Mouse (Mus musculus) ES-Bruce4 (cell line): ENCODE results near the gene Zbtb20. TPM values are rescaled to one million over a fixed set of nuclear protein-coding genes. Genes with fewer than 3 reads are reported as not detected.

Experiments
- H3K27ac ChIP-seq: 2 replicates; pipeline ENCODE4 v1.5.1; 2012; ENCODE audit warnings: low read length, inconsistent platforms; ENCODE audit not compliant: insufficient read depth
- H3K27me3 ChIP-seq: 2 replicates; pipeline ENCODE4 v1.6.1; 2012; ENCODE audit warnings: mild to moderate bottlenecking, low read length, inconsistent platforms; ENCODE audit not compliant: control insufficient read depth, poor library complexity, insufficient read depth, severe bottlenecking
- H3K36me3 ChIP-seq: 2 replicates; pipeline ENCODE4 v1.6.1; 2012; ENCODE audit warnings: inconsistent platforms, mild to moderate bottlenecking, low read length, moderate library complexity; ENCODE audit not compliant: control insufficient read depth, poor library complexity, insufficient read depth, severe bottlenecking
- H3K4me1 ChIP-seq: one replicate; pipeline ENCODE4 v1.8.1; 2011; ENCODE audit warnings: low read length; ENCODE audit not compliant: control insufficient read depth, insufficient read depth
- H3K4me3 ChIP-seq: 2 replicates; pipeline ENCODE4 v1.5.1; 2011; ENCODE audit warnings: low read depth, mild to moderate bottlenecking, low read length
- H3K9ac ChIP-seq: 2 replicates; pipeline ENCODE4 v1.6.1; 2012; ENCODE audit warnings: low read depth, mild to moderate bottlenecking, inconsistent platforms; ENCODE audit not compliant: poor library complexity, severe bottlenecking
- H3K9me3 ChIP-seq: replicated peaks from 2 replicates; pipeline ENCODE4 v1.6.1; 2012; ENCODE audit warnings: mild to moderate bottlenecking, low read length, inconsistent platforms; ENCODE audit not compliant: control insufficient read depth, poor library complexity, insufficient read depth, severe bottlenecking
- CTCF ChIP-seq: IDR thresholded peaks from one replicate; pipeline ENCODE4 v1.8.1; 2011; ENCODE audit warnings: low read depth, low read length
- EP300 ChIP-seq: IDR thresholded peaks from 2 replicates; pipeline ENCODE4 v1.6.1; 2011; ENCODE audit warnings: low read depth, low read length; ENCODE audit not compliant: insufficient read depth
- POLR2A ChIP-seq: IDR thresholded peaks from one replicate; pipeline ENCODE4 v1.8.1; 2011; ENCODE audit warnings: low read length; ENCODE audit not compliant: insufficient read depth
- polyA plus RNA-seq: library from polyadenylated mRNA; stranded (reverse); fragments of >200 nt; gene quantifications from 2 replicates; pipeline ENCODE4 v1.2.4, GENCODE M21; 2011; ENCODE audit warnings: low read depth; ENCODE audit not compliant: missing spikeins, insufficient read depth, insufficient read length

Zbtb20 gene
- polyA plus RNA-seq, 1 experiment, result 9.9 TPM

DNA sequence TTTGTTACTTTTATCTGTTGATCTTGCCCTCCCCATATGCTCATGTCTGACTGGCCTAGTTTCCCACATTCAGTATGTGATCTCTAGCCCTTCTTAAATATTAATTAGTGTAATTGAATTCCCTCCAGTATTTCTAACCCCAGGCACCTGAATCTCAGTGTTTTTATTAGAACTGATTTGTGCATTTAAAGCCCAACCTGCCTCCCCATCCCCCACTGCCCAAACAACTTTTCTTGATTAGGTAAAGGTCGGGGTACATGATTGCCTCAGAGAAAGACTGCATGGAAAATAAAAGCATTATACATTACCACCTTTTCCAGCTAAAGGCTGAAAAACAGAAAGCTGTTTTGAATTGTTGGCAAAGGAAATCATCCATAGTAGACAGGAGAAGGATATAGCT, 383.8 kb downstream of the Zbtb20 start:
- H3K4me3 ChIP-seq, result no peak overlapping the region
- H3K9ac ChIP-seq, result no peak overlapping the region
- TF ChIP-seq EP300, result no peak
- no peak for TF ChIP-seq CTCF
- TF ChIP-seq POLR2A, result no peak
- no peaks in the 10 kb centered on the region for H3K9me3 ChIP-seq
- H3K27ac ChIP-seq, result no peak overlapping the region
- no peaks in the 10 kb centered on the region for H3K27me3 ChIP-seq
- H3K36me3 ChIP-seq, result no peaks in the 10 kb centered on the region
- no peaks in the 10 kb centered on the region for H3K4me1 ChIP-seq

DNA sequence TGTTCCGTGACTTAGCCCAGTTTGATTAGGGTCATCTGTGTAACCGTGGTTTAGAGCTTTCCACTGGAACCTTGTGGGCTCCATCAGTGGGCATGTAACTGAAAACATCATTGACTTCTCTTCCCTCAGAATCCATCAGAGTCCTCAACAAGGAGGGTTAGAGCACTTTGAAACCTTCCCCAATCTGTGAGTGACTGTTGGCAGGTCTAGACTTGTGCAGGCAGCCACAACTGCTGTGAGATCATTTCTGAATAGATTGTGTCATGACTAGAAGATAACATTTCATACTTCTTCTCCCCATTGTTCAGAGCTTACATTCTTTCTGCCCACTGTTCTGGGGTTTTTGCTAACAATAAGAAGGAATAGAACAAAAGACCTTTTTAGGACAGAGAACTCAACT, 385.2 kb downstream of the Zbtb20 start:
- Histone ChIP-seq H3K4me1 (no peaks in the 10 kb centered on the region), H3K9ac (no peak overlapping the region), H3K9me3 (no peaks in the 10 kb centered on the region), H3K27ac (no peak overlapping the region), H3K4me3 (no peak overlapping the region), H3K27me3 (no peaks in the 10 kb centered on the region), H3K36me3 (no peaks in the 10 kb centered on the region)
- no peak for TF ChIP-seq EP300
- TF ChIP-seq CTCF, result no peak
- TF ChIP-seq POLR2A, result no peak

GRCm38 (mm10) chr16:43274057-43274595, 398.4 kb downstream of the Zbtb20 start:
- TF ChIP-seq CTCF (no peak), POLR2A (no peak), EP300 (no peak)
- Histone ChIP-seq H3K4me1 (no peaks in the 10 kb centered on the region), H3K9ac (no peak overlapping the region), H3K36me3 (no peaks in the 10 kb centered on the region), H3K4me3 (no peak overlapping the region), H3K9me3 (no peaks in the 10 kb centered on the region), H3K27me3 (no peaks in the 10 kb centered on the region), H3K27ac (no peak overlapping the region)

GRCm38 (mm10) chr16:43276764-43277163, 401.1 kb downstream of the Zbtb20 start:
- Histone ChIP-seq H3K4me3 (no peak overlapping the region), H3K4me1 (no peaks in the 10 kb centered on the region), H3K27ac (no peak overlapping the region), H3K9ac (no peak overlapping the region), H3K27me3 (no peaks in the 10 kb centered on the region), H3K36me3 (no peaks in the 10 kb centered on the region), H3K9me3 (no peaks in the 10 kb centered on the region)
- TF ChIP-seq CTCF, result no peak
- TF ChIP-seq EP300, result no peak
- no peak for TF ChIP-seq POLR2A

DNA sequence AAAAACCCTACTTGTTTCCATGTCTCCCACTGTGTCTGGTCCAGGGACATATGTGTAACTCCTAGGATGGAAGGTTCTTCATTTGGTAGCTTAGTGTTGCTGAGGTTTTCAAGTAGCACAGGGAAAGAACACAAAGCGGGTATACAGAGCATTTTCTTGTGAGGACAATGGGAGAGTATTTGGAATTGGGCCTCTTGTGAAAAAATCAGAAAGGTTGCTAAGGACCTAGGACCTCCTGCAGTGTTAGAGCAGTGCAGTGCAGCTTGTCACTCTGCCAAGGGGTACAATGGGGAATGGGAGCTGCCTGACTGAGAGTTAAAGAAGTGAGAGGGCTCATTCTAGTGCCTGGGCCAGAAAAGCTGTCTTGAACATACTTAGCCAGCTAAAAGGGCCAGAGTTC, 410.6 kb downstream of the Zbtb20 start:
- H3K27ac ChIP-seq, result no peak overlapping the region
- no peak overlapping the region for H3K9ac ChIP-seq
- no peak overlapping the region for H3K4me3 ChIP-seq
- H3K9me3 ChIP-seq, result no peaks in the 10 kb centered on the region; the same call in 1 of the 2 replicates
- H3K36me3 ChIP-seq, result no peaks in the 10 kb centered on the region
- no peaks in the 10 kb centered on the region for H3K27me3 ChIP-seq
- TF ChIP-seq CTCF, result no peak
- TF ChIP-seq EP300, result no peak
- TF ChIP-seq POLR2A, result no peak
- no peaks in the 10 kb centered on the region for H3K4me1 ChIP-seq

DNA sequence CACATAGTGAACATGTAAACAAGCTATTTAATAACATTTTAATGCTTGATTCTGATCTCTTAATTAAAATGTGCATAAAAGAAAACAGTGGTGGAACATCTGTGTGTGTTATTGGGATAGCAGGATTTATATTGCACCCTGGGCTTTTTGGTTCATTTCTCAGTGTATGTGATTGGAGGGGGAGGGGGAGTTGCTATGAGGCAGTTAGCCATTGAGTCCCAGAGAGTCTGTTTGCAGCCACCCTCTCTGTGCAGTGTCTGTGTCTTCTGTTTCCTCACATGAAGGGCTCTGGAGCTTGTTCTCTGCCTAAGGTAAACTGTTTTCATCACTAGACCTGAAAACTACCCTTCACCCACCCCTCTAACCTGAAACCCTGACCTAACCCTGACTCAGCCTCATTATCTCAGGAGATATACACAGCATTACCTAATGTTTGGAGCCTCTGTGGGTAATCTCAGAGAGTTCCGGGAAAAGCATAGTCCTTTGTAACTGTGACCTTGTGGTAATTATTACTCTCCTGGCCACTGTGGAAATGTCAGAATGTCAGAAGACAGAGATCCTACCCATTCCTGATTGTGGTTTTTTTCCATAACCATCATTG, 411.2 kb downstream of the Zbtb20 start:
- Histone ChIP-seq H3K27ac (no peak overlapping the region), H3K9me3 (no peaks in the 10 kb centered on the region; the same call in 1 of the 2 replicates), H3K4me1 (no peaks in the 10 kb centered on the region), H3K36me3 (no peaks in the 10 kb centered on the region), H3K27me3 (no peaks in the 10 kb centered on the region), H3K9ac (no peak overlapping the region), H3K4me3 (no peak overlapping the region)
- no peak for TF ChIP-seq POLR2A
- no peak for TF ChIP-seq EP300
- TF ChIP-seq CTCF, result no peak
